Mouse (Mus musculus): ENCODE data around the gene Mef2b.

GRCm38 (mm10) chr8:70110451-70110850, 29.1 kb upstream of the Mef2b start:
- TF ChIP-seq CTCF (conservative IDR thresholded peaks at IDR 0.05; ENCODE audit: low read length) (no peak), POU5F1 (IDR thresholded peaks at IDR 0.05; ENCODE audit: borderline replicate concordance, low read length) (no peak), NANOG (IDR thresholded peaks at IDR 0.05; ENCODE audit: borderline replicate concordance, low read length) (no peak)

Data from E14TG2a.4 (cell line).